Mouse (Mus musculus) cerebellum, adult 8-10 months (tissue): ENCODE data around the gene Hddc3.
"Not testable (repeated sequence)": the region's sequence is repeated elsewhere in the genome, so short reads cannot be mapped to it uniquely, and the experiment has no call there.

ENCODE experiments used
- DNase-seq: peaks from one replicate; pipeline ENCODE4 v3.0.0; 2022

Hddc3 gene

DNA sequence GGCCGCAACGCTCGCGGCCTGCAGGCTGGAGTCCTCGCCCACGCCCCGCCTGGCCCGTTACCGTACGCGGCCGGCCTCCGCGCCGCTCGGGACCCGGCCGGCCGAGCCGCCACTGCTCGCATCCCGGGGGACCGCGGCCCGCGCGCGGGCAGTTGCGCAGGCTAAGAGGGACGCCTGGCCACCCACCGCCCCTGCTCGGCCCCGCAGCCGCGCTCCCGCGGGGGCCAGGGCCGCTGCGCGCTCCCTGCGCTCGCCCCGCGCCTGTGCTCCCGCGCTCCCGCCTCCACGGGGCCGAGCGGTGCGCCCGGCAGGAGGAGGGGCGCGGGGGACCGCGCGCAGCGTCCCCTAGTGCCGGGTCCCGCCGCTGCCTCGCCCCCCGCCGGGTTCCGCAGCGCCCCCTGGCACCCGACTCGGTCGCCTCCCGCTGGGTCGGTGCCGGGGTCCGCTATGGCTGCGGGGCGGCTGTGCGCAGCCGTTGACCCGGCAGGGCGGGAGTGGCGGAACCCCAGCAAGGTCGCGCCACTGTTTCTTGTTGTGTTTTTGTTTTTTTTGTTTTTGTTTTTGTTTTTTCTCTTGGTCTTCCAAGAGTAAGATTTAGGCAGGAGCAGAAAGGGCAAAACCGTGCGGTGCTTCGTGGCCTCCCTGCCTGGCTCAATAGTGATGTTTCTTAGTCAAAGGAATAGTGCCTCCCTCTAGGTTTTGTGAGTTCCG lies 28.3 kb downstream of the Hddc3 start, which contains the start of gene Man2a2:
Gene Man2a2, minus strand, starts transcription at position 335 of the 711 bp plus-strand sequence.
- DNase-seq: peak; percentile 74

DNA sequence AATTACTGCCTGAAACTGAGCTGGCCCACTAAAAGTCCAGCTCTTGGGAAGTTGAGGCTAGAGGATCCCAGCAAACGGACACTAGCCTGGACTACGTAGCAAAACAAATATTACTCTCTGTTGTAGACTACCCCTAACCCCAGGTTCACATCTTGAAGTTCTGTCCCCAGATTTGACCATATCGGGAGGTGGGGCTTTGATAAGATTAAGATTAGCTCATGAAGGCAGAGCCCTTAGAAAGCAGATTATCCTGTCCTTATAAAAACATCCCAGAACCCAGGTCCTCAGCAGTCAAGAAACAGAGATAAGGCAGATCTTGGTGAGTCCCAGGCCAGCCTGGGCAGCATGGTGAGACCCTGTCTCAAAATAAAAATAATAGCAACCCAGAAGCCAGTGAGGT lies 29.3 kb downstream of the Hddc3 start:
- no peak for DNase-seq

DNA sequence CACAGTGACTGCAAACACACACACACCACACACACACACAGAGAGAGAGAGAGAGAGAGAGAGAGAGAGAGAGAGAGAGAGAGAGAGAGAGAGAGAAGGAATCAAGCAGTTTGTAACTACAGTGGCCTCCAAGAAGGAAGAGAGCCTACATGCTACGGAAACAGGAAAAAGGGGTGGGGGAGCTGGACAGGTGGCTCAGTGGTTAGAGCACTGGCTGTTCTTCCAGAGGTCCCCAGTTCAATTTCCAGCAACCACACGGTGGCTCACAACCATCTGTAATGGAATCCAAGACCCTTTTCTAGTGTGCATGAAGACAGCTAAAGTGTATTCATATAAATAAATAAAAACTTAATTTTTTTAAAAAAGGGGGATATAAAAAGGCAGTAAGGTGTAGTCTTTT lies 29.8 kb downstream of the Hddc3 start:
- no peak for DNase-seq

DNA sequence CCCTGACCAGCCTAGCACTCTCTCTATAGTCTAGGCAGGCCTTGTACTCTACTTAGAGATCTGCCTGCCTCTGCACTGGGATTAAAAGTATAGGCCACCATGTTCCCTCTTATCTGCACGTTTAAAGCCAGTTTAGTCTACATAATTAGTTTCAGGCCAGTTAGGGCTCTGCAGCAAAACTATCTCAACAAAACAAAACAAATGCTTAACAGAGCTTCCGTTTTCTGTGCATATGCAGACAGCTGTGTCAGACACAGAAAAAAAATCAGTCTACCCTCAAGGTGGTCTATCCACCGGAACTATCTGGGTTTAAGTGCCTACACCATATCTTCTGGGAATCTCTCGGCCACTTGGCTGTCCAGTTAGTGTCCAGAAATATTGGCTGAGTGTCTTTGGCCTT lies 30.4 kb downstream of the Hddc3 start:
- DNase-seq: no peak

DNA sequence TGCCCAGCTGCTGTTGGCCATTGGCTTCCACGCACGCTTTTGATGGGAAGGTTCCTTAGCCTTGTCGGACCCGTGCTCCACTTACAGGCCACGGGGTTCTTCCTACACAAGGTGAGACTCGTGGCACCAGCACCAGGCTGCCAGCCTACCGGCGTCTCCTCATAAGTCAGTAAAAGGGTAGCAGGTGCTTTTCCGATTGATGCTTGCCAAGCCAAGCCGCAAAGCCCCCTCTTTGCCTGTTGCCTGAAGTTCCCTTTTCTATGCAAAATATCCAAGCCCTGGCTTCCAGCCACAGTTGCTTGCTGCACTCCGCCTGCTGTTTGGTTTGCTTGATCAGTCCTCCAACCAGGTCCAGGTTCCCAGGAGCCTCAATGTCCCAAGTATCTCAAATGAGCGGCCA lies 30.9 kb downstream of the Hddc3 start:
- DNase-seq: no peak

DNA sequence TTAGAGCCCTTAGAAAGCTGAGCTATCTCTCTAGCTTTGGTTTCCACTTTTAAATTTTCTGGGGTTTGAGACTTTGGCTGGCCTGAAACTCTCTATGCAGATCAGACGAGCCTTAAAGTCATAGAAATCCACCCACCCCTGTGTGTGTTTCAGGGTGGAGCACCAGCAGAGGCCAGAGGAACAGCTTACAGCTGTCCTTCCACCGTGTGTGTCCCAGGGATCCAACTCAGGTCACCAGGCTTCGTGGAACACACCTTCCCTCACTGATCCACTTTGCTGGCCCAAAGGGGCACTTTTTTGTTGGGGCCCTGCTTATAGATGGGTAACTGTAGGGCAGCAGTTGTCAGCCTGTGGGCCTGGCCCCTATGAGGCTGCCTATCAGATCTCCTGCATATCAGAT lies 31.4 kb downstream of the Hddc3 start:
- no peak for DNase-seq

DNA sequence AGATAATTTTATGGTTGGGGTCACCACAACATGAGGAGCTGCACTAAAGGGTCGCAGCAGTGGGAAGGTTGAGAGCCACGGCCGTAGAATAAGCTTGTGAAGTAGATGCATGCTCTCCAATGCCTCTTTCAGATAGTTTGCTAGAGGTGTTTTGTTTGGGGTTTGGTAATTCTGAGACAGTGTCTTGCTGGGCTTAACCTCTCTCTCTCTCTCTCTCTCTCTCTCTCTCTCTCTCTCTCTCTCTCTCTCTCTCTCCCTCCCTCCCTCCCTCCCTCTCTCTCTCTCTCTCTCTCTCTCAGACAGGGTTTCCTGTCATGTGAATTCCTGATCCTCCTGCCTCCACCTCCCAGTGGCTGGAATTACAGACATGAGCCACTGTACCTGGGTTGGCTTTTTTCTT lies 31.8 kb downstream of the Hddc3 start:
- DNase-seq: no peak

DNA sequence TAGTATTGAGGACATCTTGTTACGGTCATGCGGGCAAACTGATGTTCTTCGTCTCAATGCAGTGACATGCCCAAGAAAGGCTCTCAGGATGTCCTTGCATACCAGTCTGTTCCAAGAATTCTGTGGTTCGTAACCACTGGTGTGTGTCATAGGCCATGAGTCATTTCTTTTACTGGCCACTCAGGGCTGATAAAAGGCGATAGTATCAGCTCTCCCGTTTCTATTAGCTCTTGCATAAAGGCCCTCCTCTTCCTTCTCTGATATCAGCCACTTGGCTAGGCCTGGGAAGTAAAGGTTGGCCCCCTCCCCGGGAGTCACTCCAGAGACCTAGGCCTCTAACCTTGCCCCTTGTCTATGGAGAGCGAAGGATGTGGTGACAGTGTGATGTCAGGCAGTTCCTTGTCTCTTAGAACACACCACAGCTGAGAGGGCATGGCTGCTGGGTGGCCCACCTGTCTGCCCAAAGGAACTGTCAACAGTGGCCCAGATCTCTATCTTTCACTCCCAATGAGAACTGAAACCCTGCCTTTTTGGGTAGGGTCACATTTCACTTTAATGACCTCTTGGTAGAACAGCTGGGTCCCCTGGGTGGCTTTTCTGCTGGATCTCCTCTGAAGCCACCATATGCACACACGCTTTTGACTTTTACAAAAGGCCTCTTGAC lies 32.6 kb downstream of the Hddc3 start:
- no peak for DNase-seq

DNA sequence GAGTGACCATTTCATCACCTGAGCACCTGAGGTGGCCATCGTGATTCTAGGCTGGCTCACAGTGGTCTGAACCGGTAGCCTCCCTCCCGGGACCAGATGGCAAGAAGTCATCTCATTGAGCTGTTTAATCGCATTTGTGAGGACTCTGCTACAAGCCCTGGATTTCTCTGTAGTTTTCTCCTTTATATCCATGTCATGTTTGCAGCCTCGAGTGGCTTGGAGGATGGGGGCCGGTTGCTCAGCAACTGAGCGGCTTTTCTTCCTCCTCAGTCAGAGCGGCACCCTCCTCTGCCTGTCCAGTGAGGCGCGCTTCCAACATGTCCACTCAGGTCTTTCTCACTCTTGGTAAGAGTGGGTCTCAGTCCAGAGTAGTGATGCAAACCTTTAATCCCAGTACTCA lies 33.3 kb downstream of the Hddc3 start:
- DNase-seq: no peak

DNA sequence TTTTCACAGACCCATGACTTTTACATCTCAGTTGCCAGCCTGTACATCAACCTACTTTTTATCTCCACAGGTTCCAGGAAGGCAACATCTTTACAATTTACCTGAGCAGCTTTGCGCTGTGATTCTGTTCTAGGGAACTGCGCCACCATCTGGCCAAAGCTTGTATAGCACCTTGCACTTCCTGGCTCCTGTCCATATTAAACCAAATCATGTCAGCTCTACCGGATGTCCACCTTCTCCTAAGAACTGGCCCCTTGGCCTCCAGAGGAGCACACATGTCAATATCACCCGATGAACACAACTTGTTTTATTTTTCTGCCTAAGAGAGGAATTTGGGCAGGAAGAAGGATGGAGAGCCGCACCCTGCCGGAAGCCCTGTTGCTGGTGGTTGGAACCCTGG lies 34.6 kb downstream of the Hddc3 start:
- DNase-seq: peak; percentile 87

DNA sequence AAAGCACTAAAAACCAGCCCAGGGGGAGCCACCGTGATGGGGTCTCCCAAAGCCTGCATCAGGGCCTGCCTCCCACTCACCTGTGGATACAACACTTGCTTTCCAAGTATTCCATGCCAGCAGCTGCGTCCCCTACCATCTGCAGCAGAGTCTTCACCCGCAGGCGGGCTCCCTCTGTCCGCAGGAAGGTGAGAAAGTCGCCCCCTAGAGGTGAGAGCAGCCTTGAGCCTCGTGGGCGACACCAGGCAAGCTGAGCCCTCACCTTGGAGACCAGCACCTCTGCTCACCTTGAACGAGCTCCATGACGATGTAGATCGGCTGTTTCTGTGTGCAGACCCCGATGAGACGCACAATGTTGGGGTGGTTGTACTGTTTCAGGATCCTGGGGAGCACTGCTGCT lies 36.6 kb downstream of the Hddc3 start:
- DNase-seq: no peak

DNA sequence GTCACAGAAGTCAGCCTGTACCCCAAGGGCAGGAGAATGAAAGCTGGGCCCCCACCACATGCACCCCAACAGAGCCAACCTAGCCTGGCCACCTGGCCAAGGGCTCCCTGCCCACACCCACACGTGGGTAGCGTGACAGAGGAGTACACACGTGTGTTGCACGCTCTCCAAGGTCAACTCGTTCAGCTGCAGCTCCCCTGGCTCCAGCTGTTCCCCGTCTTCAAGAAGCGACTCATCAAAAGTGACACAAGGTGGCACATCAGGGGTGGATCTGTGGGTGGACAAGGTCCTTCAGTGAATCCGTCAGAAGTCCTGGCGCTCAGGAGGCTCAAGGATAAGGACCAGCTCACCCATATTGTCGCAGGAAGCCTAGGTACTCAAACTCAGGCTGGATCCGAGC lies 40.0 kb downstream of the Hddc3 start:
- no peak for DNase-seq

DNA sequence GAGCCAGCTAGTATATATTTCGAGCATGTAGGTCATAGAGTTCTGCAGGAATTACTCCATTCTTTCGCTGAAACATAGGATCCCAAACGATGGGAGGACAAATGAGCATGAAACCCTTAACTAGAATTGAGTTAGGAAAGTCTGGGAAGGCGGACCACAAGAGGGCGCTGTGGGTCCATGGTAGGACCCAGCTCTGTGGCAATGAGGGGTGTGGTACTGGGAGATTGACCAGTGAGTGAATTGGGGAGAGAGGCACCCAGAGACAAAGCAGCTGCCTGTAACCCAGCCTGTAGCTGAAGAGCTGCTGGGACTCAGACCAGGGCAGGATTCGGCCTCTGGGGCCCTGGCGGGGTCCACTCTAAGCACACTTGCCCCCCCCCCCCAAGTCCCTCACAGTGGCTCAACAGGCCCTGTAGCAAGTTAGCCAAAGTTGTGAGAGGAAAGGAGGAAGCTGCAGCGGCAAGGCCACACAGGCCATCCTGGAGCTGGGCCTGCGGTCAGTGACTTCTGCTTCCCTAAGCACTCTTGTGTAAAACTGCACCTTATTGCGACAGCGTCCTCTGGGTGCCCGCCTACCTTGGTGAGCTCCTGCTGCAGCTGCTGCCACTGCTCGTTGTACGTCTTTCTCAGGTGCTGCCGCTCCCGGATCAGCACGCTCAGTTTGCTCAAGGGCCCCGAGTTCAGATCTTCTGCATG lies 43.5 kb downstream of the Hddc3 start:
- peak; percentile 88 for DNase-seq

DNA sequence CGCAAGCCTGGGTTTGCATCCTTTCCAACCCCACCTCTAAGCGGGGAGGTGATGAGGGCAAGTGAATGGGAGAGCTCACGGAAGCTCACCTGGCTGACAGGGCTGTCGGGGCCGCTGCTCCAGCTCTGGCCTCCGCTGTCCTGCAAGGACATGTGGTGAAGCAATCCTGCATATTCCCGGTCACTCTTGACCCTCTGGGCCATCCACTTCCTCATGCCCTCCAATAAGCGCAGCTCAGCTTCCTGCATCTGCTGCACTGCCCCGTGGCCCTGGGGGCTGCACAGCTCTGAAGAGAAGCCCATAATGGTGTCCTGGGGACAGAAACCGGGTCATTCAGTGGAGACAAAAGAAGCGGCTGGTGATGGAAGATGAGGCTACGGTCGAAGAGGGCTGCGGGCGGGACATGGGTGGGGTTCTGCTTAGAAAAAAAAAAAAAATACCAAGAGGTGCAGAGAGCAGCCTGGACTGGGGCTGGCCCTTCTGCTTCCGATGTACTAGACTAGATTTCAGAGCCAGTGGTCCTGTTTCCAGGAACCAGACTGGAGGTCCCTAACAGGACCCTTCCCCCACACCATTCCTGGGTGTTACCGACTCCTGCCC lies 44.2 kb downstream of the Hddc3 start:
- DNase-seq: no peak

DNA sequence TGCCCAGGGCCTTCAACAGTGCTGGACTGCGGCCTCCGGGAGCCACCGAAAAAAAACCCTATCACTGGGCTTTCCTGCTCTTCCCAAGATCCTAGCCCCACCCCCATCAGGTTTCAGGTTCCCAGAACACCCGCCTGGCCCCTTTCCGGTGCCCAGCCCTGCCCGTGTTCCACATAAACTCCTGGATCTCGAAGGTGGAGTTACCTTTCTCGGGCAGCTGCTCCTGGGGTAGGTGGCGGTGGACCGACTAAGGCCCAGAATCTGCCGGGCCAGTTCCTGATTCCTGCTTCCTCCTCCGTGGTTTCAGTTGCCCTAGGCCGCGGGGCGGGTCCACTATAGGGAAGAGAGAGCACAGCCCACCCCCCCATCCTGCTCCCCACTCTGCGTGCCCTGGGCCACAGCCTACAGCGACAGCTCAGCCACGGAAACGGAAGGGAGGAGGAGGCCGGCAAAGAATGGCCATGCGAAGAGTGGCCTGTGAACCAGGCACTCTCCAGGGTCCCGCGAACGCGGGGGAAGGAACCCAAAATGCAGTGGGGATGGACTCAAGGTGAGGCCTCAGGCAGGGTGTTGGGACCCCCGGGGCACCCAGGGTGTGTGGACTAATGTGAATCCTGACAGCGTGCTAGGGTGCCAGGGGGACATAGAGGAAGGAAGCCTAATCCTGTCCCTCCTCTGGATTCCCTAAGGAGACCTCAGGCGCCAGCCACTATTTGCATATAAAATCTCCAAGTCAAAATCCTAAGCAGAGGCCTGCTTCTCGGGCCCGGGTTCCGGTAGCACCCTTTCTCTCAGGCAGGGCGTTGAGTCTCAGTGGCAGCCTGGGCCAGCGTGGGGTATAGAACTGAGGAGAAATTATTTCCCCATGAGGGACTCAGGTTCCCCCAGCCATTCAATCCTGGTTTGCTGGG lies 45.0 kb downstream of the Hddc3 start, which contains the start of gene Fes:
Gene Fes, minus strand, starts transcription at position 314 of the 911 bp plus-strand sequence.
- DNase-seq: no peak

DNA sequence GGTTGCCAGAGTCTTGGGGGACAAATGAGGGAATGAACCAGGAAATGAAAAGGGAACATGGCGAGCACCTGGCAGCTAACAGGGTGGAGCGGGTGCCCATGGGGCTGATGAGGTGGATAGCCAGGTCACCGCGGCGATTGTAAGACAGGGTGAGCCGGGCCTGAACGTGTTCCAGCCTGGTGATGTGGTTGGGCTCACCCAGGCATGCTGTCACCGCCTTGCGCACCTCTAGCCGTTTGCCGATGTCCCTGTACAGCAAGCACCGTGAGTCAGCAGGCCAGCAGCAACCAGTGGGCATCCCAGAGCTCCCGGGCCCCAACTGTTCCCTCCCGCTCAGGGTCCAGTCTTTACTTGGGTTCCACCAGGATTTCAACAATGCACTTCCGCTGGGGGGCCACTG lies 49.2 kb downstream of the Hddc3 start:
- no peak for DNase-seq

DNA sequence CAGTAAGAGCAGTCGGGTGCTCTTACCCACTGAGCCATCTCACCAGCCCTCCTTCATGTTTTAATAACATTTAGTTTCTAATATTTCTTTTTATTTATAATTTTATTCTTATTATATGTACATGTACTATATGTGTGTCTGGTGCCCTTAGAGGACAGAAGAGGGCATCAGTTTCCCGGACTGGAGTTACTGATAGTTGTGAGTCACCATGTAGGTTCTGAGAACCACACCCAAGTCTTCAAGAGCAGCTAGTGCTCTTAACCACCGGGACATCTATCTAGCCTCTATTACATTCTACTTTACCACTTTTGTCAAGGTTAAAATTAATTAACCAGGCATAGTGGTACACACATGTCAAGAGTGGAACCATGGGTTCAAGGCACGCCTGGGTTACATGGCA lies 51.7 kb downstream of the Hddc3 start:
- no peak for DNase-seq

DNA sequence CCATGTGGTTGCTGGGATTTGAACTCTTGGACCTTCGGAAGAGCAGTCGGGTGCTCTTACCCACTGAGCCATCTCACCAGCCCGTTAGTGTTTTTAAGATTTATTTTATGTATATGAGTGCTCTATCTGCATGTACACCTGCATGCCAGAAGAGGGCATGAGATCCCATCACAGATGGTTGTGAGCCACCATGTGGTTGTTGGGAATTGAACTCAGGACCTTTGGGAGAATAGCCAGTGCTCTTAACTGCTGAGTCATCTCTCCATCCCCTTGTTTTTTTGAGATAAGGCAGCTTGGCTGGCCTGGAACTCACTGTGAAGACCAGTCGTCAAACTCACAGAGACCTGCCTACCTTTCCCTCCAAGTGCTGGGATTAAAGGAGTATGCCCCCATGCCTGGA lies 53.5 kb downstream of the Hddc3 start:
- DNase-seq: not testable (repeated sequence)

DNA sequence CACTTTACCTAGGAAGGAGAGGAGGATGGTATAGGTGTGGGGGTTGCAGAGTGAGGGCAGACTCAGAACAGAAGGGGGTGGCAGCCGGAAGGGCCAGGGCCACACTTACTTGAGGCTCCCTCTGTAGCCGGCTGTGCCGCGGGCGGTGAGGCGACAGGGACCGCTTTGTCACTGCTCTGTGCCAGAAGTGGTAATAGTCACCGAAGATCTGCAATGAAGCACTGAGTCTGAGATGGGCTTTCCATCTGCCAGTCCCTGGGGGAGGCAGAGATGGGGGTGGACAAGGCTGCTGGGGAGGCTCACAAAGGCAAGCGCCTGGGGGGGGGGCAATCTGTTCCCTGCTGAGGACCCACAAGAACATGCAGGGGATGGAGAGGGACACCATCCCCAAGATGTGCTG lies 55.1 kb downstream of the Hddc3 start:
- DNase-seq: no peak

DNA sequence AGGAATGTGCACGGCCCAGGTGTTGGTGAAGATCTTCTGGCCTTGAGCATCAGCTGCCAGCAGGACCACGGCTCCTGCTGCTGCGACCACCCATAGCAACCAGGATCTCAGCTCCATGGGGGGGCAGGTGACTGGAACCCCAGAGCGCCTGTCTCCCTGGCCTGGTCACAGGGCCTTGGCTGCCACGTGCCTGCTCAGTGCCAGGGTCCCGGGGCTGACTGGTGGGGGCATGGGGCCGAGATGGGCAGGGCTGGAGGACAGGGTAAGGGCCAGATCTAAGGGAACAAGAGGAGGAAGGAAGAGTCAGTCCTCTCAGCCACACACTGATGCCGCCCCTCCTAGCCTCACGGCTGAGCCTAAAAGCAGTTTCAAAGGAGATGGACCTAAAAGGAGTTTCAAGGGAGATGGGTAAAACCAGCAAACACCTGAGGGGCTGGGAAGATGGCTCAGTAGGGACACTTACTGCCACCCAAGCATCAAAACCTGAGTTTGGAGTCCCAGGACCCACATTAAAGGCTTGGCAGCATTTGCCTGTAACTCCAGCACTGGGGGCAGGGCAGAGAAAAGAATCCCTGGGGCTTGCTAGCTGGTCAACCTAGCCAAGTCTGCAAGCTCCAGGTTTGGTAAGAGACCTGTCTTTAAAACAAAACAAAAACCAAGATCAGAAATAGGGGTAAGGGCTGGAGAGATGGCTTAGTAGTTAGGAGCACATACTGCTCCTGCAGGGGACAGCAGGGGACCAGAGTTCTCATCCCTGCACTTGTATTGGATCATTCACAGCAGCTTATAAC lies 55.9 kb downstream of the Hddc3 start:
- DNase-seq: no peak

DNA sequence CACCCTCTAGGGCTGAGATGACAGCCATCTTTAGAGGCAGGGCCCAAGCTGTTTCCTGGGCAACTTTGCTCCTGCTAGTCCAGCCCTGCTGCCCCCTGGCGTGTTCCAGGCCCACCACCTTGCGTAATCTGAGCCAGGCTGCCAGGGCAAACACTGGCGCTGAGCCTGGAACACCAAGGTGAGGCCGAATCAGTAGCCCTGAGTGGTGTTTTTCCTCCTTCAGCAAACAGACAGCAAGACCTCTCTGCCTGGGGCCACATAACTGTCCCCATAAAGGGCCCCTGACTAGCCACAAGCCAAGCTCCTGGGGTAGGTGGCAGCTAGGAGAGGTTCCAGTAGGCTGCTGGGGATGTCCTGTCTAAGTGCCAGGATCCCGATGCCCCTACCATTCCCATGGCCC lies 57.2 kb downstream of the Hddc3 start:
- peak; percentile 73 for DNase-seq
